Mouse (Mus musculus): ENCODE results near the gene Rps10. TPM values are rescaled to one million over a fixed set of nuclear protein-coding genes. Genes with fewer than 3 reads are reported as not detected.

The Rps10 gene
- polyA plus RNA-seq, 1 experiment from 2014 or later, result 934 TPM

DNA sequence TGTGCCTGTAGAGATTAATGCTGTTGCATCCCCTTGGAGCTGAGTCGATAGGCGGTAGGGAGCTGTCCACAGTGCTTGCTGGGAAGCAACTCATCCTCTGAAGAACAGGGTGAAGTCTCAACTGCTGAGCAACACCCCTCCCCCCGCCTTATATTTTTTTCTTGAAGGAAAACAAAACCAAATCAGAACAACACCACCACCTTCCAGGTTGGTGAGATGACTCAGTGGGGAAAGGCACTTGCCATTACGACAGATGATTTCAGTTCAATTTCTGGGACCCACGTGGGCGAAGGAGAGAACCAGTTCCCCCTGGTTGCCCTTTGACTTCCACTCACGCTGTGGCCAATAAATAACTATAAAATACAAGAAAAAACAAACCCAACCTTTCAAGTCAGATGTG lies 22.3 kb upstream of the Rps10 start:
- Histone ChIP-seq H3K4me3 (ENCODE audit: low read length) (no peak overlapping the region), H3K36me3 (ENCODE audit: control insufficient read depth, insufficient read depth, low read length) (no peaks in the 10 kb centered on the region), H3K9me3 (ENCODE audit: control insufficient read depth, low read length) (no peaks in the 10 kb centered on the region), H3K4me2 (ENCODE audit: low read depth, low read length) (no peak overlapping the region), H3K4me1 (ENCODE audit: control insufficient read depth, insufficient read depth, low read length) (peaks cover 9% of the 10 kb centered on the region), H3K27ac (ENCODE audit: low read length) (no peak overlapping the region), H3K9ac (ENCODE audit: low read depth, low read length) (no peak overlapping the region), H3K27me3 (replicated peaks; ENCODE audit: control insufficient read depth, insufficient read depth, low read length) (peaks cover 25% of the 10 kb centered on the region)
- 65% methylated on average over 7 of the region's 7 CpGs for WGBS
- ATAC-seq, result no peak

DNA sequence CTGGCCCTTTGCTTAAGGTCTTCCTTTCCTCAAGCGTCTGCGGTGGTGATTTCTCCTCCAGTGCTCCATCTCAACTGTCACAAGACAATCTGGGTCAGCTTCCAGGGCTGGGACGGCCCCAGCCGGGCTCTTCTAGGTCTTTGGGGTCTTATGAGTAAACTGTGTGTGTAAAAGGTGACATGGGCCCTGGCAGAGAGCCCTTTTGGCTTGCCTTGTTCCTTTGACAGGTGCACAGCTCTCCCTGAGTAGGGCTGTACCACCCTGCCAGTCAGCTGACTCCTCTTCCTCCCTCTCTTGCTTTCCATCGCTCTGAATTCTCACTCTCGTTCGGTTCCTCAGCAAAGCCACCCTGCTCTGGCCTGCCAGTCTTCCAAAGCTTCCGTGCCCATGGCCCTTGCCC lies 20.7 kb upstream of the Rps10 start:
- H3K9me3 ChIP-seq (ENCODE audit: control insufficient read depth, low read length), result no peaks in the 10 kb centered on the region
- ATAC-seq, result no peak
- H3K27ac ChIP-seq (ENCODE audit: low read length), result no peak overlapping the region
- H3K36me3 ChIP-seq (ENCODE audit: control insufficient read depth, insufficient read depth, low read length), result no peaks in the 10 kb centered on the region
- peaks cover 25% of the 10 kb centered on the region for H3K27me3 ChIP-seq (replicated peaks; ENCODE audit: control insufficient read depth, insufficient read depth, low read length)
- no peak overlapping the region for H3K4me3 ChIP-seq (ENCODE audit: low read length)
- 77% methylated on average over 8 of the region's 8 CpGs for WGBS
- peaks cover 9% of the 10 kb centered on the region for H3K4me1 ChIP-seq (ENCODE audit: control insufficient read depth, insufficient read depth, low read length)
- no peak overlapping the region for H3K4me2 ChIP-seq (ENCODE audit: low read depth, low read length)
- H3K9ac ChIP-seq (ENCODE audit: low read depth, low read length), result no peak overlapping the region

GRCm38 (mm10) chr17:27656414-27656813 lies 19.9 kb upstream of the Rps10 start:
- Histone ChIP-seq H3K4me2 (ENCODE audit: low read depth, low read length) (no peak overlapping the region), H3K36me3 (ENCODE audit: control insufficient read depth, insufficient read depth, low read length) (no peaks in the 10 kb centered on the region), H3K9ac (ENCODE audit: low read depth, low read length) (no peak overlapping the region), H3K4me1 (ENCODE audit: control insufficient read depth, insufficient read depth, low read length) (peaks cover 9% of the 10 kb centered on the region), H3K4me3 (ENCODE audit: low read length) (no peak overlapping the region), H3K27ac (ENCODE audit: low read length) (no peak overlapping the region), H3K9me3 (ENCODE audit: control insufficient read depth, low read length) (no peaks in the 10 kb centered on the region), H3K27me3 (replicated peaks; ENCODE audit: control insufficient read depth, insufficient read depth, low read length) (peaks cover 25% of the 10 kb centered on the region)
- ATAC-seq, result no peak
- 18% methylated on average over 5 of the region's 5 CpGs for WGBS

DNA sequence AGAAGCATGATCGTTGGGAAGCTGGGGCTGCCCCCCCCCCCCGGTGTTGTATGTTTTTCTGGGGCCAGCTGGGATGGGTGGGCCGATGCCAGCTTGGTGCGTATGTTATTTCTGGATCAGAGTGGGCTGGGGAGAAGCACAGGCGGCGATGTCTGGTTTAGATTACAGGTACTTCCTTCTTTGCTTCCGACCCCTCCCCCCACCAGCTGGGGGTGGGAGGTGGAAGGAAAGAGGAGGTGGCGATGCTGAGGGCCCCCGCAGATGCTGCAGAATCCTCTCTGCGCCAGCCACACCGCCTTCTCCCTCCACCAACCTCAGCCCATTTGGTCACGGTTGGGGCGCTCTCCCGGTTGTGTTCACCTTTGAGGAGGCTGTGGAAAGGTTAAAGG lies 19.5 kb upstream of the Rps10 start:
- Histone ChIP-seq H3K27ac (ENCODE audit: low read length) (no peak overlapping the region), H3K4me2 (ENCODE audit: low read depth, low read length) (peak overlapping the region; percentile 80), H3K4me1 (ENCODE audit: control insufficient read depth, insufficient read depth, low read length) (peaks cover 9% of the 10 kb centered on the region), H3K36me3 (ENCODE audit: control insufficient read depth, insufficient read depth, low read length) (no peaks in the 10 kb centered on the region), H3K9ac (ENCODE audit: low read depth, low read length) (peak overlapping the region; percentile 53; the same call in 1 of the 2 replicates), H3K9me3 (ENCODE audit: control insufficient read depth, low read length) (no peaks in the 10 kb centered on the region), H3K27me3 (replicated peaks; ENCODE audit: control insufficient read depth, insufficient read depth, low read length) (peaks cover 25% of the 10 kb centered on the region), H3K4me3 (ENCODE audit: low read length) (peak overlapping the region; percentile 54)
- no peak for ATAC-seq
- WGBS, result 9% methylated on average over 14 of the region's 14 CpGs

GRCm38 (mm10) chr17:27655089-27656010 lies 18.9 kb upstream of the Rps10 start, which contains the start of gene Pacsin1:
Gene Pacsin1, plus strand, starts transcription at chr17:27655509.
- 3% methylated on average over 58 of the region's 65 CpGs for WGBS

GRCm38 (mm10) chr17:27653253-27653959 lies 16.9 kb upstream of the Rps10 start:
- Histone ChIP-seq H3K9ac (ENCODE audit: low read depth, low read length) (no peak overlapping the region), H3K36me3 (ENCODE audit: control insufficient read depth, insufficient read depth, low read length) (no peaks in the 10 kb centered on the region), H3K9me3 (ENCODE audit: control insufficient read depth, low read length) (no peaks in the 10 kb centered on the region), H3K27me3 (replicated peaks; ENCODE audit: control insufficient read depth, insufficient read depth, low read length) (peaks cover 25% of the 10 kb centered on the region), H3K27ac (ENCODE audit: low read length) (no peak overlapping the region), H3K4me2 (ENCODE audit: low read depth, low read length) (no peak overlapping the region), H3K4me3 (ENCODE audit: low read length) (no peak overlapping the region), H3K4me1 (ENCODE audit: control insufficient read depth, insufficient read depth, low read length) (peaks cover 9% of the 10 kb centered on the region)
- ATAC-seq, result no peak
- WGBS, result 58% methylated on average over 10 of the region's 10 CpGs

More at GRCm38 (mm10) chr17:27655089-27656010, 18.9 kb upstream of the Rps10 start, which contains the start of gene Pacsin1:
- Histone ChIP-seq H3K27ac (ENCODE audit: low read length) (no peak within 1 kb of the TSS), H3K36me3 (ENCODE audit: control insufficient read depth, insufficient read depth, low read length) (no peaks in the 10 kb centered on the region), H3K9me3 (ENCODE audit: control insufficient read depth, low read length) (no peaks in the 10 kb centered on the region), H3K27me3 (replicated peaks; ENCODE audit: control insufficient read depth, insufficient read depth, low read length) (peaks cover 25% of the 10 kb centered on the region), H3K4me2 (ENCODE audit: low read depth, low read length) (peak within 1 kb of the TSS; percentile 80), H3K4me3 (ENCODE audit: low read length) (peak within 1 kb of the TSS; percentile 54), H3K4me1 (ENCODE audit: control insufficient read depth, insufficient read depth, low read length) (peaks cover 9% of the 10 kb centered on the region), H3K9ac (ENCODE audit: low read depth, low read length) (peak within 1 kb of the TSS; percentile 53)
- peak; percentile 56 for ATAC-seq

DNA sequence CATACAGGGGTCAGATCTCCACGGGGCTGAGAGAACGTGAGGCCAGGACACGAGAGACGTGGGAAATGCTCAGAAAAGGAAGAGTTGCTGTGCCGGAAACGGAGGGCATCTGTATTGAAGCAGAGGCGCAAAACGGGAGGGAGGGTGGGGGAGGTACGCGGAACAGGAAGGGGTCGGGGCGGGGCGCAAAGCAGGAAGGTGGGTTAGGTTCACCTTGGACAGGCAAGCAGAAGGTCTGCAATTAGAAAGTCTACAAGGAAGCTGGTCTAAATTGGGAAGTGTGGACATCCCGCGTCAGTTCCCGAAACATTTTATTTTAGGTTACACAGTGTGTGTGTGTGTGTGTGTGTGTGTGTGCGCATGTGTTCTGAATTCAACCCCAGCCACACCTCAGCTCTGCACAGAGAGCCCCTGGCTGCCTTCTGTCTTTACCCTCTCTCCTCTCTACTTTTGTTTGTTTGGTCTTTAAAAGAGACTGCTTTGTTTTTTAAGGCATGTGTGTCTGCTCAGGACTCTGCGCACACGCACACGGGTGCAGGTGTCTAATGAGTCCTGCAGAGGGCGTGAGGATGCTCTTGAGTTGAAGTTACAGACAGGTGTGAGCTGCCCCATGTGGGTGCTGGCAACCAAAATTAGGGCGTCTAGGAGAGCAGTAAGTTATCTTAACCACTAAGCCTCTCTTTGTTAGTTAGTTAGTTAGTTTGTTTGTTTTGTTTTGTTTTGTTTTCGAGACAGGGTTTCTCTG lies 15.7 kb upstream of the Rps10 start:
- Histone ChIP-seq H3K4me2 (ENCODE audit: low read depth, low read length) (no peak overlapping the region), H3K4me3 (ENCODE audit: low read length) (no peak overlapping the region)
- 81% methylated on average over 23 of the region's 23 CpGs for WGBS

DNA sequence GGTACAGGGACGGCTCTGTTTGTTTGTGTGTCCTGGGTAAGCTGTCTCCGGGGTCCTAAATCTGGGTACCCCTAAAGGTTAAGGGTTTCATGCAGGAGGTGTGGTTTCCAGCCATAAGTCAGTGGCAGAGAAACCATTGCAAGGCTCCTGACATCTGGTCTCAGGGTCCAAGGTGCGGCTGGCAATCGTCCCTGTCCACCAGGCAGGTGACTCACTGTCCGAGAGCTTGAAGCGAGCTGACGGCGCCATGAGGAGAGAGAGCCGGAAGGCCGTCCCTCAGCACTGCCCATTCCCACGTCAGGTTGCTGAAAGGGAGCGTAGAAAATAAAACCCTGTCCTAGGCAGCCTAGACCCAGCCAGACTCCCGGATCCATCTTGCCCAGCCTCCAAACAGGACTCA lies 14.1 kb upstream of the Rps10 start:
- Histone ChIP-seq H3K9ac (ENCODE audit: low read depth, low read length) (no peak overlapping the region), H3K27me3 (replicated peaks; ENCODE audit: control insufficient read depth, insufficient read depth, low read length) (peaks cover 14% of the 10 kb centered on the region), H3K36me3 (ENCODE audit: control insufficient read depth, insufficient read depth, low read length) (no peaks in the 10 kb centered on the region), H3K27ac (ENCODE audit: low read length) (no peak overlapping the region), H3K4me1 (ENCODE audit: control insufficient read depth, insufficient read depth, low read length) (peaks cover 4% of the 10 kb centered on the region), H3K4me3 (ENCODE audit: low read length) (no peak overlapping the region), H3K9me3 (ENCODE audit: control insufficient read depth, low read length) (no peaks in the 10 kb centered on the region), H3K4me2 (ENCODE audit: low read depth, low read length) (no peak overlapping the region)
- WGBS, result 64% methylated on average over 13 of the region's 13 CpGs
- no peak for ATAC-seq

More for the DNA sequence above, 15.7 kb upstream of the Rps10 start:
- no peak for ATAC-seq
- Histone ChIP-seq H3K9ac (ENCODE audit: low read depth, low read length) (no peak overlapping the region), H3K27ac (ENCODE audit: low read length) (no peak overlapping the region), H3K36me3 (ENCODE audit: control insufficient read depth, insufficient read depth, low read length) (no peaks in the 10 kb centered on the region), H3K9me3 (ENCODE audit: control insufficient read depth, low read length) (no peaks in the 10 kb centered on the region), H3K4me1 (ENCODE audit: control insufficient read depth, insufficient read depth, low read length) (peaks cover 9% of the 10 kb centered on the region), H3K27me3 (replicated peaks; ENCODE audit: control insufficient read depth, insufficient read depth, low read length) (peaks cover 25% of the 10 kb centered on the region)

DNA sequence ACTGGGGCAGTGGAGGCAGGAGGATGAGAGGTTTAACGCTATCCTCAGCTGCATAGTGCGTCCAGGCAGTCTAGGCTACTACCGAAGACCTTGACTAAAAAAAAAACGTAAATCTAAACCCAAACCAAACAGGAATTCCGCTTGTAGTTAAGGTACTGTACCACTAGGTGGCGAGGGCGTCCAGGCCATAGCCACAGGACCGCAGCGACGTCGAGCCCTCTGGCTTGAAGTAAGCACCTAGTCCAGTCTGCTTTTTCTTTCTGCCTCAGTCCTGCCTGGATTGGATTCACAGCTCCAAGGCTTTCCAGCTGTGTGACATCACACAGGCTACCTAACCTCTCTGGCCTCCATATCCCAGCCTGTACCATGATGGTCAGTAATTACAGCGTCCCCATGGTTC lies 13.7 kb upstream of the Rps10 start:
- Histone ChIP-seq H3K4me1 (ENCODE audit: control insufficient read depth, insufficient read depth, low read length) (no peaks in the 10 kb centered on the region), H3K27me3 (replicated peaks; ENCODE audit: control insufficient read depth, insufficient read depth, low read length) (peaks cover 11% of the 10 kb centered on the region; the same call in 1 of the 2 replicates), H3K36me3 (ENCODE audit: control insufficient read depth, insufficient read depth, low read length) (no peaks in the 10 kb centered on the region), H3K9me3 (ENCODE audit: control insufficient read depth, low read length) (no peaks in the 10 kb centered on the region), H3K4me2 (ENCODE audit: low read depth, low read length) (no peak overlapping the region), H3K9ac (ENCODE audit: low read depth, low read length) (no peak overlapping the region), H3K27ac (ENCODE audit: low read length) (no peak overlapping the region), H3K4me3 (ENCODE audit: low read length) (no peak overlapping the region)
- ATAC-seq, result peak; percentile 46; the same call in 1 of the 2 replicates
- WGBS, result 10% methylated on average over 12 of the region's 12 CpGs

Data from intestine, embryonic 16.5 days (tissue).